Mouse (Mus musculus): ENCODE data around the gene Rnf103. TPM values are rescaled to one million over a fixed set of nuclear protein-coding genes. Genes with fewer than 3 reads are reported as not detected.

The Rnf103 gene
- total RNA-seq, 2 experiments from 2014 or later: 9.2 to 10.5 TPM

GRCm38 (mm10) chr6:71487966-71488365 is 5.7 kb upstream of the Rnf103 start:
- ATAC-seq (replicated peaks; ENCODE audit: low FRiP score, poor library complexity, severe bottlenecking): no peak

- ATAC-seq (replicated peaks; ENCODE audit: low FRiP score, poor library complexity, severe bottlenecking): no peak
These were observed 1.6 kb upstream of the Rnf103 start for GRCm38 (mm10) chr6:71492136-71492535.

DNA sequence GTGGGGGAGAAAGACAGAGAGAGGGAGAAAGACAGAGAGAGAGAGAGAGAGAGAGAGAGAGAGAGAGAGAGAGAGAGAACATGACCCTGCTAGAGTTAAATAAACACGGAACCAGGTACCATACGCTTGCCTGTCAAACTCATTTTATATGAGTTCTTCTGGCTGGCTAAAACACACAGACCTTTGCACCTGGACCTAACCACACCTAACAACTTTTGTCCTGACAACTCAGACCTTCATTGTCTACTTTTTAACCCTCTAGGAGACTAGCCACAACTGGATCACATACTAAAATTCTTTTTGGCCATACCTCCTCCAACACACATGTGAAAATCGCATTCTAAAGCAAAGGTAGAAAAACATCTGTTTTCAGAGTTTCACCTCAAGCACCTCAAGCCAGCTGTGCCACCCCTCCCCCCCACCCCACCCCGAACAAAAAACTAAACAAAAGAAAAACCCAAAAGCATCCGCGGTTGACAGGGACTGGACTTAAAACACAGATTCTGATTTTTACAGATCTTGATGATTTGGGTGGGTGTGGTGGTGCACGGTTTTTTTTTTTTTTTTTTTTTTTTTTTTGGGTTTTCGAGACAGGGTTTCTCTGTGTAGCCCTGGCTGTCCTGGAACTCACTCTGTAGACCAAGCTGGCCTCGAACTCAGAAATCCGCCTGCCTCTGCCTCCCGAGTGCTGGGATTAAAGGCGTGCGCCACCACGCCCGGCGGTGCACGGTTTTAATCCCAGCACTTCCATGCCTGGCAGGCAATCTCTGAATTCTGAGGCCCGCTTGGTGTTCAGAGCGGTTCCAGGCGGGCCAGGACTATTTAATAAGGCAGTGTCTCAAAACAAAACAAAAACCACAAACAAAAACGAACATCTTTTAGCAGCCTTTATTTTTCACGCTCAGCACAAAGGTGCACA is 679 bp upstream of the Rnf103 start:
- no peak for ATAC-seq (replicated peaks; ENCODE audit: low FRiP score, poor library complexity, severe bottlenecking)

DNA sequence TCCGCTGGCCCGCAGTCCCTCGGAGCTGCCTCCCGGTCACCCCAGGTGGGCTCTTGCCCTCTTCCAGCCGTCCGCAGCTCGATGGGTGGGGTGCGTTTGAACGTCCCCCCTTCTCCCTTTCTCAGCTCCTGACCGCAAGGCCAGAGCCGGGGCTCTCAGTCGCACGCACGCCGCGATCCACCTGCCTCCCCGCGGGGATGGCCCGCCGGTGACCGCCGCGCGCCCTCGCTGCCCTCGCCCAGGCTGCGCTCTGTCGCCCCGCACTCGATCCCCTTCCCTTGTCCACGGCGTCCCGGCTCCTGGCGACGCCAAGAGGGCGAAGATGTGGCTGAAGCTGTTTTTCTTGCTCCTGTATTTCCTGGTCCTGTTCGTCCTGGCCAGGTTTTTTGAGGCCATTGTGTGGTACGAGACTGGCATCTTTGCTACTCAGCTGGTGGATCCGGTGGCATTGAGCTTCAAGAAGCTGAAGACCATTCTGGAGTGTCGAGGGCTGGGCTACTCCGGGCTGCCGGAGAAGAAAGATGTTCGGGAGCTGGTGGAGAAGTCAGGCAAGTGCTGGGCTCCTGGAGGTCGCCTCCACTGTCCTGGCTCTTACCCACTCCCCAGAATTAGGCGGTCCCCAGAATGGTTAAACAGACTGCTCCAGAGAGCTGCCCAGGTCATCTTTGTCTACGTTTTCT is 787 bp downstream of the Rnf103 start:
- peak; percentile 77 for ATAC-seq (replicated peaks; ENCODE audit: low FRiP score, poor library complexity, severe bottlenecking)

DNA sequence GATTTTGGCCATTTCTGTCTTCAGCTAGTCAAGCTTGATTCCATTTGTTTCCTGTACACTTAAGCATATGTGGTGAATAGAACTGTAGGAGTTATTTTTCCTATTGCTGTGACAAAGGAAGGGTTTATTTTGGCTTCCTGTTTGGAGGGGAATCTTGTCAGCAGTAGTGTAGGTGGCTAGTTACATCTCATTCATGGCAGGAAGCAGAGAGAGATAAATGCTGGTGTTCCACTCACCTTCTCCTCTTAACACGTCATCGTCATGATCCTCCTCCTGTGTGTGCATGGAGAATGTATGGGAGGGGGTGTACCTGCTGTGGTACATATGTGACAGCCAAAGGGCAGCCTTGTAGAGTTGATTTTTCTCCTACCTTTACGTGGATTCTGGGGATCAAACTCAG is 6.9 kb downstream of the Rnf103 start:
- ATAC-seq (replicated peaks; ENCODE audit: low FRiP score, poor library complexity, severe bottlenecking): no peak

GRCm38 (mm10) chr6:71503001-71503400 is 9.3 kb downstream of the Rnf103 start:
- no peak for ATAC-seq (replicated peaks; ENCODE audit: low FRiP score, poor library complexity, severe bottlenecking)

- ATAC-seq (replicated peaks; ENCODE audit: low FRiP score, poor library complexity, severe bottlenecking): no peak
These were observed 10.0 kb downstream of the Rnf103 start for GRCm38 (mm10) chr6:71503670-71504069.

GRCm38 (mm10) chr6:71504091-71504490 is 10.4 kb downstream of the Rnf103 start:
- ATAC-seq (replicated peaks; ENCODE audit: low FRiP score, poor library complexity, severe bottlenecking): no peak

DNA sequence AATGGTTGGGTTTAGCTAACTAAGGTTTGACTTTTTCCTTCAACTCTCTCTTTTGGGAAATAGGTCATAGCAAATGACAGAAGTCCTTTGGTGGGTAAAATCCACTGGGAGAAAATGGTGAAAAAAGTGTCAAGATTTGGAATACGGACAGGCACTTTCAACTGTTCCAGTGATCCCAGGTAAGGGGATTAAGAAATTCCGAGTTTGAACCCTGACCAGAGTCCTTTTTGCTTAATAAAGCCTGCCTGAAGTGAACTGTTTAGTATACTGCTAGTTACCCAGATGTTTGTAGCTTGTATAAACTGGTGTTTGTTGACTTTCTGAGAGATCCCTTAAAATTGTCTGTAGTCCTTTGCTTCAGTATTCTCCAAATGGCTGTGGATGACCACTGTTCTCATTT is 12.0 kb downstream of the Rnf103 start:
- no peak for ATAC-seq (replicated peaks; ENCODE audit: low FRiP score, poor library complexity, severe bottlenecking)

DNA sequence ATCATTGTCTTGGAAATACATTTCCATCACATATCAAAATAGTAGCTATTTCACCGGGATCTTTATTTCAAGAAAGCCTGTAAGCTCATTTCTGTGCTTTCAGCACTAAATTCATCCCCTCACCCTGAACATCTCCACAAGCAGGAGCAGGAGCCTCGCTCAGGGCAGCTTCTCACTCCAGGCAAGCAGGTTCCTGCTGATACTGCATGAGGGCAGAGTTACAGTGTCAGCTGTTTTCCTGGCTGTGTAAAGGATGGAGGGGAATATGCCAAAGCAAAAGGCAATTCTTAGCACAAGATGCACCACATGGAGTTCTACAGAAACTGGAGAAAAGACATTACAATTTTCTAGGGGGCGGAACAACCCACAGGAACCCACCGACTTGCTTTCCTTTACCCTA is 25.8 kb downstream of the Rnf103 start:
- ATAC-seq (replicated peaks; ENCODE audit: low FRiP score, poor library complexity, severe bottlenecking): no peak

DNA sequence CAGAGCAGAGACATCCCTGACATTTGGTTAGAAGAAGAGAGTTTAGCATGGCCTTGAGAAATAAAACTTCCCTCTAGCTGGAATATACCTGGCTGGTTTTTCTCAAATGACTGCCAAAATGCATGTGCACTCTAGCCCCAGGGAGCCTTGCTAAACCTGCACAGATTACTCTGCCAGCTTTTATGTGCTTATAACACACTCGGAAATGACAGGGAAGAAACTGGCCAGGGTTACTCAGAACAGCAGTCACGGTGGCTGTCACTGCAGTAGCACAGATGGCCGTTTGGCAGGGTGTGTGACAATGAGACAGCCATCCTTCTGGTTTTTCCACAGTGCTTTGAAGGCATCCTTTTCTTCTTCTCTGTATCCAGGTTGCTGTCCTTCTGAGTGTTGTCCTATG is 31.9 kb downstream of the Rnf103 start:
- no peak for ATAC-seq (replicated peaks; ENCODE audit: low FRiP score, poor library complexity, severe bottlenecking)

- ATAC-seq (replicated peaks; ENCODE audit: low FRiP score, poor library complexity, severe bottlenecking): no peak
These were observed 33.4 kb downstream of the Rnf103 start for GRCm38 (mm10) chr6:71527056-71527455.

GRCm38 (mm10) chr6:71527826-71528225 is 34.1 kb downstream of the Rnf103 start:
- ATAC-seq (replicated peaks; ENCODE audit: low FRiP score, poor library complexity, severe bottlenecking): no peak

GRCm38 (mm10) chr6:71530176-71530575 is 36.5 kb downstream of the Rnf103 start:
- no peak for ATAC-seq (replicated peaks; ENCODE audit: low FRiP score, poor library complexity, severe bottlenecking)

GRCm38 (mm10) chr6:71537286-71537685 is 43.6 kb downstream of the Rnf103 start:
- no peak for ATAC-seq (replicated peaks; ENCODE audit: low FRiP score, poor library complexity, severe bottlenecking)

DNA sequence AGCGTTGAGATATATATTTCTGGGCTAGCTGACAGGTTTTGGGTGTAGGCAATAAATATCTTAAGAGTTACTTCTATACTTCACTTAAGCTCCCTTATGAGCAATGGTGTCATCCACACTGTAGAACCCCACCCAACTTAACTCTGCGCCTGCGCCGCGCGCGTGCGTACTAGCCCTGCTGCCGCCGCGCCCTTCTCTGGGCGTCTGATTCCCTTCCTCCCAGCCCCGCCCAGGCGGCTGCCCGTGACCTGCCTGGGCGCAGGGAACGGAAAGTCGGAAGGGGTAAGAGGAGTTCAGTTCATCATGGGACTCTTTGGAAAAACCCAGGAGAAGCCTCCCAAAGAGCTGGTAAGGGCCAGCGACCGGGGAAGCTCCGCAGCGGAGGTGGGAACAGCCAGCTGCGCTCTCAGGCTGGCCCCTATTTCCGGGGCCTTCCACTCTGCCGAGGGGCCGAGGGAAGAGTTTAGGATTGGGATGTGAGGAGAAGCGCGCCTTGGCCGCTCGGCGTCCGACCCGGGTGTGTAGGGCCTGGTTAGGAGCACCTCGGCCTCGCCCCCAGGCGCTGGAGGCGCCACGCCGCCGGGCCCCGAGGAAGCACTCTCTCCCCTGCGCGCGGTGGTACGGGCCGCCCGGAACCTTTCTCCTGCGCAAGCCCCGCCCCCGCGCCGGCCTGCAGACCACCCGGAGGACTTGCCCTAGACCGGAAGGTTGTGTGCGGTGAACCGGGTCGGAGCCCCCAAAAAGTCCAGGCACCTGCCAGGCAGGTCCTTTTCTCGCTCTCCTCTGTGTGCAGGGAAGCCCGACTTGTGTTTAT is 50.2 kb downstream of the Rnf103 start, which contains the start of gene Chmp3:
Chmp3 (plus strand) TSS at position 112 of the 814 bp plus-strand sequence.
- peak; percentile 98 for ATAC-seq (replicated peaks; ENCODE audit: low FRiP score, poor library complexity, severe bottlenecking)

DNA sequence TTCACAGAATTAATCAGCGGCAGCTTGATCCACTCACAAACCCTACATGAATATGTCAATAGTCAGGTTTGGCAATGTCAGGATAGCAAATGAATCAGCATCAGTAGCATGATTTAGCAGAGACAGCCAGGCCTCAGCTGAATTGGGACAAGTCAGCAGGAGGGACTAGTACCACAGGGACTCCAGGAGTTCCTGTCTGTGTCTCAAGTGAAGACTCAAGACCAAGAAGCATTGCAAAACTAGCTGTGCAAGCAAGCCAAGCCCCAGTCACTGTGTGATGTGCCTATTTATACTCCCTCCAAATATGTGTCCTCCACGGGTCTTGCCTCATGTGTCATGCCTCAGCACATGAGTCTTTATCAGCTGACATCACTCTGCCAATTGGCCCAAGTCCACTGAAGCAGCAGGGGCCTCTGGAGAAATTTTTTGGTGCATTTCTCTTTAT is 61.8 kb downstream of the Rnf103 start:
- peak; percentile 75 for ATAC-seq (replicated peaks; ENCODE audit: low FRiP score, poor library complexity, severe bottlenecking)

DNA sequence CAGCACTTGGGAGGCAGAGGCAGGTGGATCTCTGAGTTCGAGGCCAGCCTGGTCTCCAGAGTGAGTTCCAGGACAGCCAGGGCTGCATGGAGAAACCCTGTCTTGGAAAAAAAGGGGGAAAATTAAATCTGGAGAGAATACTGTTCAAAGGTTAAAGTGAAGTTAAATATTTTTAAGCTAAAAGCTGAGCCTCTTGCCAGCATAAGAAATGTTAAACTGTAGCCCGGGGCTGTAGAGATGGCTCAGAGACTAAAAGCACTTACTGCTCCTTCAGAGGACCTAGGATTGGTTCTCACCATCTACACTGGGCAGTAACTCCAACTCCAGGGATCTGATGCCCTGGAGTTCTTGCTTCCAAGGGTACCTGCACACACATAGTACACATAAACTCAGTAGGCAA is 63.1 kb downstream of the Rnf103 start:
- no peak for ATAC-seq (replicated peaks; ENCODE audit: low FRiP score, poor library complexity, severe bottlenecking)
